In the genomic region with DNA sequence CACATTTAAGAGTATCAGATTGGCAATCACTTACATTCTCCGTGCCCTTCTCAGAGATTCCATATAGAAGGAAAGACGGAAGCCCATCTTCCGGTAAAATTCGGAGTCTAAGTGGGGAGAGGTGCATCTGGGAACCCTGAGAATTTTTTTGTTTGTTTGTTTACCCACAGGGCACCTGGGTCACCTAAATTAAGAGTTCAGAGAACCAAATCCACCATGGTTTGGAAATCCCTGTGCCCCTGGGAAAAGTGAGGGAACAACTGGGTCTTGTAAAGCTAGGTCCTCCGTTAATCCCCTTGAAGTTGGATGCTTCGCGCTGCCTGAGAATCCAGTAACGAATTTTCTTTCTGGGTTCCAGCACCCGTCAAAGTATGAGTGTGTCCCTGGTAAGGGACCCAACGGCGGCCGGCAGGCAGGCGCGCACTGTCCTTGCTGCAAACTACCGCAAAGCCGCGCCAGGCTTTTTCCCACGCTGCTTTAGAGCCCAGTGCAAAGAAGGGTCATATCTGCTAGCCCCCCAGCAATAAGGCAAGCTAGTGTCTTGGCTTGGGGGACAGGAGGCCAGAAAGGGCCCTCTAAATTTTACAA, we compare ENCODE assay signal across 9 mouse cellular contexts. TPM values are rescaled to one million over a fixed set of nuclear protein-coding genes. Genes with fewer than 3 reads are reported as not detected.
A peak's percentile ranks its signal among the peaks of the same experiment; 100 is the strongest.
DNase-seq lines count a peak whose midpoint lies in the region; ATAC-seq lines count a peak whose summit lies in the region.
"Had no signal": no experiment of that assay in that cellular context is flagged by ENCODE, and none has a peak within 500 bp of the region (broad histone marks: within the 10 kb centered on the region; RNA-seq: fewer than 3 reads in every experiment).

No protein-coding gene starts in this region.

- no peak overlapping the region for H3K27ac ChIP-seq in heart, embryonic 10.5 days
- no peak overlapping the region for H3K27ac ChIP-seq in heart, embryonic 15.5 days
- no peak overlapping the region for H3K27ac ChIP-seq in midbrain, embryonic 11.5 days (ENCODE audit: low read depth, low read length)

- peak overlapping the region; percentile 96 for H3K4me2 ChIP-seq in heart, embryonic 15.5 days
- no peak overlapping the region; the same call in 1 of the 2 replicates for H3K4me2 ChIP-seq in midbrain, embryonic 11.5 days

- H3K27me3 ChIP-seq in heart, embryonic 10.5 days (ENCODE audit: insufficient read depth, poor library complexity, severe bottlenecking) = peaks cover 87% of the 10 kb centered on the region
- peaks cover 82% of the 10 kb centered on the region for H3K27me3 ChIP-seq in heart, embryonic 15.5 days
- H3K27me3 ChIP-seq in midbrain, embryonic 11.5 days (ENCODE audit: control insufficient read depth, insufficient read depth, low read length) = peaks cover 84% of the 10 kb centered on the region

- peak overlapping the region; percentile 7; the same call in 1 of the 2 replicates for H3K9ac ChIP-seq in heart, embryonic 15.5 days
- no peak overlapping the region for H3K9ac ChIP-seq in midbrain, embryonic 11.5 days (ENCODE audit: low read length)

- ATAC-seq in heart, embryonic 15.5 days (replicated peaks; ENCODE audit: insufficient number of reproducible peaks, insufficient read depth, low FRiP score, low read depth) = no peak
- no peak for ATAC-seq in midbrain, embryonic 11.5 days (ENCODE audit: low FRiP score)
- no peak for ATAC-seq in activated CD4-positive, CD25-positive, alpha-beta regulatory T cell, adult 4 months

- H3K4me1 ChIP-seq in heart, embryonic 10.5 days = peaks cover 38% of the 10 kb centered on the region
- H3K4me1 ChIP-seq in heart, embryonic 15.5 days (replicated peaks) = peaks cover 32% of the 10 kb centered on the region
- peaks cover 11% of the 10 kb centered on the region for H3K4me1 ChIP-seq in midbrain, embryonic 11.5 days (ENCODE audit: control insufficient read depth, insufficient read depth, low read length)

- H3K4me3 ChIP-seq in heart, embryonic 10.5 days = peak overlapping the region; percentile 68
- peak overlapping the region; percentile 57 for H3K4me3 ChIP-seq in heart, embryonic 15.5 days
- peak overlapping the region; percentile 10; the same call in 1 of the 2 replicates for H3K4me3 ChIP-seq in midbrain, embryonic 11.5 days (ENCODE audit: low read depth, low read length)

- H3K9me3 ChIP-seq in heart, embryonic 10.5 days = no peaks in the 10 kb centered on the region
- H3K9me3 ChIP-seq in heart, embryonic 15.5 days (replicated peaks) = no peaks in the 10 kb centered on the region
- 0 out of 2 replicates have a peak, but pooled peaks cover 2% of the 10 kb centered on the region for H3K9me3 ChIP-seq in midbrain, embryonic 11.5 days (ENCODE audit: control insufficient read depth, low read length)

- no peak for DNase-seq in heart, embryonic 10.5 days (ENCODE audit: low spot score)
- no peak for DNase-seq in heart, adult 9 months (ENCODE audit: low spot score in 2 of 2)
- DNase-seq in R1 (ENCODE audit: low read depth, low spot score) = peak; percentile 29
- DNase-seq in midbrain, embryonic 11.5 days (ENCODE audit: low spot score, missing footprints) = peak; percentile 97
- DNase-seq in gastrocnemius, adult 18-20 months (ENCODE audit: low spot score) = no peak
- DNase-seq in cerebellum, adult 9-10 months = no peak
- DNase-seq: gastrocnemius, postnatal 25 days had no signal

- WGBS in heart, embryonic 10.5 days = 1% methylated on average over 18 of the region's 18 CpGs
- 2% methylated on average over 18 of the region's 18 CpGs for WGBS in heart, embryonic 15.5 days
- WGBS in midbrain, embryonic 11.5 days = 1% methylated on average over 18 of the region's 18 CpGs

- H3K36me3 ChIP-seq in heart, embryonic 10.5 days = no peaks in the 10 kb centered on the region
- H3K36me3 ChIP-seq in heart, embryonic 15.5 days = no peaks in the 10 kb centered on the region
- no peaks in the 10 kb centered on the region for H3K36me3 ChIP-seq in midbrain, embryonic 11.5 days (ENCODE audit: control insufficient read depth, insufficient read depth, low read length)

RNA-seq across cellular contexts. Expression of a gene that starts 13.3 kb away (rescaled TPM):
- polyA plus RNA-seq in heart, embryonic 10.5 days (2016; fragmentation: Nextera tagmentation; extraction: Ambion mirVana) = 0.12 and 1.6 TPM in 2 replicates
- polyA plus RNA-seq in heart, embryonic 15.5 days (2015; fragmentation: Nextera tagmentation; extraction: Ambion mirVana) = 0.30 and 0.39 TPM in 2 replicates
- 0.40 and 0.52 TPM in 2 replicates for polyA plus RNA-seq in midbrain, embryonic 11.5 days (2014; fragmentation: Nextera tagmentation; extraction: Ambion mirVana)
- total RNA-seq in gastrocnemius, adult 18-20 months (2021) = under 1 TPM; 0.16 to 0.21 TPM
- under 1 TPM in 1 of 2 experiments, not detected in 1; 0.42 TPM for polyA plus RNA-seq in activated CD4-positive, CD25-positive, alpha-beta regulatory T cell, adult 4 months (2017; shearing (Covaris generic))

Comparison
In these comparisons a context has a peak if more than half of its experiments do, and no peak if none do; other contexts are left out.
1. DNase-seq: peak in R1 (single experiment) and midbrain, embryonic 11.5 days (single experiment); none in heart, embryonic 10.5 days (single experiment), heart, adult 9 months (0 of 2), gastrocnemius, adult 18-20 months (single experiment) and cerebellum, adult 9-10 months (single experiment).
2. H3K4me3 ChIP-seq: peak in every context shown above with its lines; median percentile 68 in heart, embryonic 10.5 days; 57 in heart, embryonic 15.5 days; 10 in midbrain, embryonic 11.5 days.